9 mouse cellular contexts compared by ENCODE assay signal in genomic region chr4:123053179-123053578, GRCm38 (mm10). TPM values are rescaled to one million over a fixed set of nuclear protein-coding genes. Genes with fewer than 3 reads are reported as not detected.
A peak's percentile ranks its signal among the peaks of the same experiment; 100 is the strongest.
DNase-seq lines count a peak whose midpoint lies in the region; ATAC-seq lines count a peak whose summit lies in the region.
"Had no signal": no experiment of that assay in that cellular context is flagged by ENCODE, and none has a peak within 500 bp of the region (broad histone marks: within the 10 kb centered on the region; RNA-seq: fewer than 3 reads in every experiment).

No protein-coding gene starts in this region.

- peaks cover 41% of the 10 kb centered on the region for H3K4me1 ChIP-seq in forebrain, embryonic 16.5 days (replicated peaks; ENCODE audit: control insufficient read depth, insufficient read depth, low read length)
- H3K4me1 ChIP-seq in neural tube, embryonic 12.5 days: peaks cover 33% of the 10 kb centered on the region
- peaks cover 11% of the 10 kb centered on the region for H3K4me1 ChIP-seq in kidney, embryonic 16.5 days (ENCODE audit: insufficient read depth, low read length)

- 15% methylated on average over 11 of the region's 11 CpGs for WGBS in forebrain, embryonic 16.5 days
- WGBS in neural tube, embryonic 12.5 days: 36% methylated on average over 11 of the region's 11 CpGs
- WGBS in kidney, embryonic 16.5 days: 78% methylated on average over 11 of the region's 11 CpGs

- DNase-seq in cerebellum, adult 11 months: peak; percentile 77
- DNase-seq in layer of hippocampus, postnatal 10 days (ENCODE audit: low spot score in 2 of 2): peak; percentile 53 to 69
- no peak for DNase-seq in natural killer cell, adult 2 months (ENCODE audit: low spot score in 2 of 2)
- DNase-seq in heart, adult 8-10 months (ENCODE audit: low spot score): no peak
- no peak for DNase-seq in lung, postnatal 4 days

- H3K9ac ChIP-seq in forebrain, embryonic 16.5 days (replicated peaks; ENCODE audit: low read depth, low read length): no peak overlapping the region
- no peak overlapping the region for H3K9ac ChIP-seq in neural tube, embryonic 12.5 days
- H3K9ac ChIP-seq in kidney, embryonic 16.5 days (replicated peaks; ENCODE audit: low read length): no peak overlapping the region
- H3K9ac ChIP-seq: limb, embryonic 13.5 days had no signal

- peaks cover 28% of the 10 kb centered on the region; the same call in 1 of the 2 replicates for H3K36me3 ChIP-seq in forebrain, embryonic 16.5 days (ENCODE audit: control insufficient read depth, insufficient read depth)
- peaks cover 72% of the 10 kb centered on the region for H3K36me3 ChIP-seq in neural tube, embryonic 12.5 days
- H3K36me3 ChIP-seq in kidney, embryonic 16.5 days (ENCODE audit: insufficient read depth, low read length): peaks cover 48% of the 10 kb centered on the region

- peak overlapping the region; percentile 87 for H3K27ac ChIP-seq in forebrain, embryonic 16.5 days (ENCODE audit: low read length)
- H3K27ac ChIP-seq in neural tube, embryonic 12.5 days: peak overlapping the region; percentile 55
- H3K27ac ChIP-seq in kidney, embryonic 16.5 days (ENCODE audit: low read length): no peak overlapping the region
- H3K27ac ChIP-seq: limb, embryonic 13.5 days had no signal

- no peak overlapping the region for H3K4me2 ChIP-seq in forebrain, embryonic 16.5 days (ENCODE audit: low read length)
- H3K4me2 ChIP-seq in neural tube, embryonic 12.5 days (replicated peaks): no peak overlapping the region
- H3K4me2 ChIP-seq in kidney, embryonic 16.5 days (replicated peaks; ENCODE audit: low read depth, low read length): no peak overlapping the region
- H3K4me2 ChIP-seq: limb, embryonic 13.5 days had no signal

- peak; percentile 77 for ATAC-seq in forebrain, embryonic 16.5 days
- peak; percentile 62 for ATAC-seq in neural tube, embryonic 12.5 days (ENCODE audit: low FRiP score, low read depth)
- no peak for ATAC-seq in kidney, embryonic 16.5 days (ENCODE audit: low FRiP score, low TSS enrichment)

- no peak overlapping the region for H3K4me3 ChIP-seq in forebrain, embryonic 16.5 days (replicated peaks; ENCODE audit: low read length)
- no peak overlapping the region for H3K4me3 ChIP-seq in neural tube, embryonic 12.5 days
- H3K4me3 ChIP-seq in kidney, embryonic 16.5 days (ENCODE audit: low read length): no peak overlapping the region
- H3K4me3 ChIP-seq: limb, embryonic 13.5 days had no signal

- H3K9me3 ChIP-seq in forebrain, embryonic 16.5 days (ENCODE audit: control insufficient read depth, low read length): no peaks in the 10 kb centered on the region
- H3K9me3 ChIP-seq in neural tube, embryonic 12.5 days: no peaks in the 10 kb centered on the region
- H3K9me3 ChIP-seq in kidney, embryonic 16.5 days (ENCODE audit: low read length): no peaks in the 10 kb centered on the region
- H3K9me3 ChIP-seq: limb, embryonic 13.5 days had no signal

- no peaks in the 10 kb centered on the region for H3K27me3 ChIP-seq in forebrain, embryonic 16.5 days (replicated peaks; ENCODE audit: control insufficient read depth, insufficient read depth, low read length)
- H3K27me3 ChIP-seq in neural tube, embryonic 12.5 days (replicated peaks): no peaks in the 10 kb centered on the region
- H3K27me3 ChIP-seq in kidney, embryonic 16.5 days (ENCODE audit: insufficient read depth, low read length): no peaks in the 10 kb centered on the region
- H3K27me3 ChIP-seq: limb, embryonic 13.5 days had no signal

RNA-seq across cellular contexts. Expression of gene Trit1, which starts 36.8 kb away (rescaled TPM):
- 34.1 and 35.7 TPM in 2 replicates for polyA plus RNA-seq in forebrain, embryonic 16.5 days (2015; fragmentation: Nextera tagmentation; extraction: Ambion mirVana)
- 10 to 100 TPM; 24.5 to 29.2 TPM for total RNA-seq in layer of hippocampus, postnatal 10 days (2021)
- polyA plus RNA-seq in neural tube, embryonic 12.5 days (2016; fragmentation: Nextera tagmentation; extraction: Ambion mirVana): 26.6 and 29.7 TPM in 2 replicates
- polyA plus RNA-seq in kidney, embryonic 16.5 days (2015; fragmentation: Nextera tagmentation; extraction: Ambion mirVana): 18.1 and 21.5 TPM in 2 replicates
- total RNA-seq in heart, adult 8-10 months (2022): 1 to 10 TPM; 5.6 to 8.0 (median 6.6) TPM

RNA-seq across cellular contexts. Expression of gene Bmp8b, which starts 51.8 kb away (rescaled TPM):
- polyA plus RNA-seq in forebrain, embryonic 16.5 days (2015; fragmentation: Nextera tagmentation; extraction: Ambion mirVana): 0.35 TPM in 2 replicates
- total RNA-seq in layer of hippocampus, postnatal 10 days (2021): under 1 TPM; 0.42 to 0.71 TPM
- 0.22 and 0.29 TPM in 2 replicates for polyA plus RNA-seq in neural tube, embryonic 12.5 days (2016; fragmentation: Nextera tagmentation; extraction: Ambion mirVana)
- 0.17 and 0.26 TPM in 2 replicates for polyA plus RNA-seq in kidney, embryonic 16.5 days (2015; fragmentation: Nextera tagmentation; extraction: Ambion mirVana)
- not detected for total RNA-seq in heart, adult 8-10 months (2022)

RNA-seq across cellular contexts. Expression of gene Mycl, which starts 57.7 kb away (rescaled TPM):
- polyA plus RNA-seq in forebrain, embryonic 16.5 days (2015; fragmentation: Nextera tagmentation; extraction: Ambion mirVana): 71.6 and 85.9 TPM in 2 replicates
- 10 to 100 TPM; 53.5 to 59.1 TPM for total RNA-seq in layer of hippocampus, postnatal 10 days (2021)
- polyA plus RNA-seq in neural tube, embryonic 12.5 days (2016; fragmentation: Nextera tagmentation; extraction: Ambion mirVana): 123 and 125 TPM in 2 replicates
- polyA plus RNA-seq in kidney, embryonic 16.5 days (2015; fragmentation: Nextera tagmentation; extraction: Ambion mirVana): 6.8 and 7.0 TPM in 2 replicates
- total RNA-seq in heart, adult 8-10 months (2022): under 1 TPM in 2 of 4 experiments, not detected in 2; 0.14 to 0.25 TPM

Comparison
In these comparisons a context has a peak if more than half of its experiments do, and no peak if none do; other contexts are left out.
1. DNase-seq: peak in cerebellum, adult 11 months (single experiment) and layer of hippocampus, postnatal 10 days (2 of 2); none in natural killer cell, adult 2 months (0 of 2), heart, adult 8-10 months (single experiment) and lung, postnatal 4 days (0 of 2).